Mouse (Mus musculus): ENCODE measurements around the gene Cbr1. TPM values are rescaled to one million over a fixed set of nuclear protein-coding genes. Genes with fewer than 3 reads are reported as not detected.

Cbr1 gene
- total RNA-seq (2021): 10 to 100 TPM; 25.5 to 26.2 TPM

DNA sequence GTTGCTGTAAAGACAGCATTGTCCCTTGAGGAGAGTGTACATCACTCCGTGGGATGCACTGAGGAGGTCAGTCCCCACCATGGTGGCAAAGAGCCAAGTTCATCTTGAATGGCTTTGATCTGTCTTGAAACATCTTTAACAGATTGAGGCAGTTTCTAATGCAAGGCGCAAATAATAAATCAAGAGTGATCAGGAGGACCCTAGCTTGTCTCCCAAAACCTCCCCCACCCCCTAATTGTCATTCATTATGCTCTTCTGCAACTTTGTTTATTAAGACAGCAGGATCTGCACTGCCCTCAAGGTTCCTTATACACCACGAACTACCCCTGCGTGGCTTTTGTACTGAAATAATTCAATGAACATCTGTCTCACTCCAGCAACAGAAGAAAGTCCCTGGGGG is at the start of gene Cbr1:
Gene Cbr1 (plus strand): TSS at position 301 of the 400 bp plus-strand sequence.
- intact Hi-C loops (cut with DNase I): loop anchor here (5.0 kb wide), 1 partner anchor 107 kb away; the partner anchor contains the start of gene Dop1b
- no peak for DNase-seq

DNA sequence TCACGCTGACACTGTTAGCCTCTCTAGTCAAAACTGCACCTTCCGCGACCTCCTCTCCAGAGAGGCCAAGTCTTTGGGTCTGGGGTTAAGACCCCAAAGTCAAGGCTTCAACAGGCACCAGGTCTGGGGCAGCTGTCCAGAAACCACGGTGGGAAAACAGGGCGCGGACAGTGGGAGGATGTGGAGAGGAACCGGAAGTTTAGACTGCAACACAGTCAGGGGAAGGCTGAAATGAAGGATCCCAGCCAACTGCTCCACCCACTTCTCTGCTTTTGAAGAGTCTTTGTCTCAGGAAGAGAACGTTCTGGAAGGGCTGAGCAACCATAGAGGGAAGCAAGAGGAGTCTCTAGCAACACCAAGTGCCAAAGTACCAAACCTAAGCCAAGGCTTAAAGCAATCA is 48.0 kb upstream of the Cbr1 start:
- no peak for DNase-seq
- intact Hi-C loops (cut with DNase I): no loop called here

- no peak for DNase-seq
- intact Hi-C loops (cut with DNase I): no loop called here
Observed at GRCm38 (mm10) chr16:93558499-93558898, 47.2 kb upstream of the Cbr1 start.

DNA sequence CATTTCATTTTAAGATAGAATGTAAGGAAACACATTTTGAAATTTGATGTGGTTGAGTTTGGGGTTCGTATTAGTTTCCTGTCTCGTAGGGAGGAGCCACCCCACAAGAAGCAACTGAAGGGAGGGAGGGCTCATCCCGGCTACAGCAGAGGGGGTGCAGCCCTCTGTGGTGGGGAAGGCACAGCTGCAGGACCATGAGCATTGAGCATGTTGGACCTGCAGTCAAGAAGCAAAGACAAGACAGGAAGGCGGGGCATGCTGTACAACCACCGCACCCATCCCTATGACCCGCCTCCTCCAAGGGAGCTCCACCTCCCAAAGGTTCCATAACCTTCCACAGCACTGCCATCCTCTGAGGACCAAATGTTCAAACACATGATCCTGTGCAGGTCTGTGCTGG is 33.3 kb upstream of the Cbr1 start:
- DNase-seq: no peak
- intact Hi-C loops (cut with DNase I): no loop called here

GRCm38 (mm10) chr16:93573434-93573833 is 32.2 kb upstream of the Cbr1 start:
- DNase-seq: no peak
- intact Hi-C loops (cut with DNase I): no loop called here

DNA sequence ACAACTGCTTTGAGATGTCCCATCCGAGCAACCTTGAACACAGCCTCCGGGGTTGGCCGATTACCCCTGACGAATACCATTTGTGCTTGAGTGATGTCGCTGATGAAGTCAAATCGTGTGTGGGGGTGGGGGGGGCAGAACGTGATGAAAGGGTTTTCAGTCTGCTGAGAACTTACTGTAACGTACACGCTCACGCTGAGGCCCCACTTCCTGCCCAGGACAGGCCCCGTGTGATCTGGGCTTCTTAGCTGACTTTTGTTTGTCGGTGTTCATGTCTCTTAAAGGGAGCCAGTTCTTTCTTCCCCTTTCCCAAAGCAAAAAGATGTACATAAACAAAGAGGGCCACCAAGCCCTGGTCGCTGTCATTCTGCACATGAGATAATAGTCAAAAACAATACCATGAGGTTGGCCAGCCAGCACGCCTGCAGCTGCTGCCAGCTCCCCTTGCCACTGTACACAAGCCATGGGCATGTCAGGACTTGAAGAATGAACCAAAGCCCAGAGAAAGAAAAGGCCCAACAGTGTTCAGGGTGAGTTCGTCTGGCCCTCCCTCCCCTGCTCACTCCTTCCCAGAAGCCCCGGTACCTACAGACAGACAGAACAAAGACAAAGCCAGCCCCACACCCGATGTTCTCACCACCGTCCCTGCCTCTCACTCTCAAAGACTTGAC is 31.0 kb upstream of the Cbr1 start:
- intact Hi-C loops (cut with DNase I): no loop called here
- DNase-seq: no peak

- no peak for DNase-seq
- intact Hi-C loops (cut with DNase I): no loop called here
Observed at GRCm38 (mm10) chr16:93575574-93575973, 30.1 kb upstream of the Cbr1 start.

GRCm38 (mm10) chr16:93576412-93577082 is 29.1 kb upstream of the Cbr1 start:
- DNase-seq: peak; percentile 75 to 87
- intact Hi-C loops (cut with DNase I): no loop called here

- intact Hi-C loops (cut with DNase I): no loop called here
- DNase-seq: no peak
Observed at GRCm38 (mm10) chr16:93578346-93579005, 27.2 kb upstream of the Cbr1 start.

DNA sequence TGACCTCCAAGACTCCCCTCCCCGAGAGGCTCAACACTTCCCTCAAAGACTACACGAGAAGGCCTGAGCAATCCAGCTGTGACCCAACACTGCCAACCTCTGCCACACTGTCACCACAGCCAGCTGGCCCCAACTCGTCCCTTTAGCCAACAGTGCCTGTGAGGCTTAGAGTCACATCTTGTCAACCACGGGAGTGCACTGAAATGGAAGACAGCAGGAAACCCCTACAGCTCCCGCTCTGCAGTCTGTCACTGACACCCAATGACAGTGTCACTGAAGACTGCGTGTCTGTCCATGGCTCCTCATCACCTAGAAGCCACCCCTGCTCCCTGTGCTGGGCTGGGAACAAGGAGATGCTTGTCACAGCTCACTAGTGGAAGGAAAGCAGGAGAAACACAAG is 24.5 kb upstream of the Cbr1 start:
- intact Hi-C loops (cut with DNase I): no loop called here
- DNase-seq: no peak

DNA sequence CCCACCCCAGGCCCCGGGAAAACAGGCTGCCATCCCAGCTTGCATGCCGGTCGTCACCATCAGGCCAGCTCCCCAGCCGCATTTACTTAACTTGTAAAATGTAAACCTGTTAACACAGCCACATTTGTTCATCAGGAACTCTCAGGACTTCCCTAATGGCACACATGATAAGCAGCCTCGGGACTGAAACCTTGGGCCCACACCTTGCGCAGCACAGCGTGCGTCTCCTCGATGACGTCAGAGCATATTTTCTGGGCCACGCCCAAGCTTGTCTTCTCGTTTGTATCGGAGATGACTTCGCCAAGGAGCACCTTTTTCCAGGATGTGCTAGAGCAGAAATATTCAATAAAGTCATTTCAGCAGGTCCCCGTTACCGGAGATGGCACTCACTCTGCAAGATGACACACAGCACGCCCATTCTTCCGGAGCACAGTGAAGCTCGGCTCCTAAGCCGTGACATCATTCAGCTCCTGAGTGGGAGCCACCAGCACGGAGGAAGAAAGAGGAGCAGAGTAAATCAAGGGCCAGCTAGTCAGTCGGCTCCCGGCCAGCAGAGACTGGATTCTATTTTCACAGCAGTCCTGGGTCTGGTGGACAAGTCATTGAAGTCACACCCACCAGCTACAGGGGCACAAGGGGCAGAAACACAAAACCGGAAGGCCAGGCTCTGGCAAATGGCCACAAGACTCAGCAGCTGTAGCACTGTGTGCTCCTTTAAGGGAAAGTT is 20.5 kb upstream of the Cbr1 start:
- no peak for DNase-seq
- intact Hi-C loops (cut with DNase I): no loop called here

DNA sequence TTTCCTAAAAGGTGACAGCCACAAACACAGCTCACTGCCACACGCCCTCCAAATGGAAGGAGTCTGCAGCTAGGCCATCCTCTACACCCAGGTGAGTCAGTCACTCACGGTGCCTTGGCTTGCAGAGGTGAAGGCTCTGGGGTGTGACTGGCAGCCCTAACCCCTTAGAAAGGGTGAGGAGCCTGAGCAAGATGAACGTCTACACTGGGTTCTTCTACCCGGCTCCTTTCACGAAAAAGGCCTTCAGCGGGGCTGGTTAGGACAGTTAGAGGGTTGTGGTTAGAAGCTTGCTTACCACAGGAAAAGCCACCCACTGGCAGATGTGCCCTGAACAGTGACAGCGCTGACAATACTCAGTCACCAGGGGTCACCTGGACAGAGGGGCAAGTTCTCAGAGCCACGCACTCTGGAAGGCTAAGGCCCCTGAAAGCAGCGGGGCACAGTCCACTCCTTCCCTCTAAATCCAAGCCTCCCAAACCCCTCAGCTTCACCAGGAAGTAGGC is 19.9 kb upstream of the Cbr1 start:
- intact Hi-C loops (cut with DNase I): no loop called here
- DNase-seq: no peak

GRCm38 (mm10) chr16:93586382-93586781 is 19.3 kb upstream of the Cbr1 start:
- intact Hi-C loops (cut with DNase I): no loop called here
- no peak for DNase-seq

GRCm38 (mm10) chr16:93588281-93588680 is 17.4 kb upstream of the Cbr1 start:
- intact Hi-C loops (cut with DNase I): no loop called here
- DNase-seq: no peak

GRCm38 (mm10) chr16:93590915-93591314 is 14.7 kb upstream of the Cbr1 start:
- no peak for DNase-seq
- intact Hi-C loops (cut with DNase I): no loop called here

GRCm38 (mm10) chr16:93591450-93592430 is 13.9 kb upstream of the Cbr1 start:
- intact Hi-C loops (cut with DNase I): no loop called here
- no peak for DNase-seq

GRCm38 (mm10) chr16:93592711-93593110 is 12.9 kb upstream of the Cbr1 start:
- intact Hi-C loops (cut with DNase I): no loop called here
- DNase-seq: no peak

DNA sequence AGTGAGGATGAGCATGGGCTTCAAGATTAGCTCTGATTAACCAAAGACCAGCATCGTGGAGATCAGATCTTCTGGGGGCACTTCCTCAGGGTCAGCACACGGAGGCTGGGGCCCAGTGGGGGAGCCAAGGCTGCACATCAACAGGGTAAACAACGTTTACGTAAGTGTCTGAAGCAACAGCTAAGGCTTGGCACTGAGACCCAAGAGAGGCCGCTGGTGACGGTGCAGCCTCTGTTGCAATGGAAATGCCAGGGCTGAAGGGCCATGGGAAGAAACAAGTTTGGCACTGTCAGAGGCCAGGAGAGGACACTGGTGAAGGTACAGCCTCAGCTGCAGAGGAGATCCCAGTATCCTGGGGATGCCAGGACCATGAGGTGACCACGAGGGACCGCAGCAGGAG is 12.2 kb upstream of the Cbr1 start:
- intact Hi-C loops (cut with DNase I): no loop called here
- DNase-seq: no peak

DNA sequence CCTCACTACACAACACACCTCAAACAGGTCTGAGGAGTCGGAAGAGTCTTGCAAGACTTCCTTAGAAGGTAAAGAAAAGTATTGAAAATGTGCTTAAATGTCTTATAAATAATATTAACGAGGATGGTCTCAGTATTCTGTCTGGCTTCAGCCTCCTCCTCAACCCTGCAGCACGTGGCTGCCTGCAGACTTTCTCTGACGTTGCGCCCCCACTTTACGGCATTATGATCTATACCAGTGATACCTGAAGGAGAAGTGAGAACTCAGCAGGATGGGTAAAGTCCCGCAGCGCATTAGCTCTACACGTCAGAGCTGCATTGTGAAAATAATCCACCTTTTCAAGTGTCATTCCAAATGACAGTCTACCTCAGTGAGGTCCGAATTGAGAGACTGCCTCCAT is 11.2 kb upstream of the Cbr1 start:
- intact Hi-C loops (cut with DNase I): no loop called here
- no peak for DNase-seq

GRCm38 (mm10) chr16:93595766-93596165 is 9.9 kb upstream of the Cbr1 start:
- intact Hi-C loops (cut with DNase I): no loop called here

More at GRCm38 (mm10) chr16:93595766-93596165, 9.9 kb upstream of the Cbr1 start:
- DNase-seq: no peak
